Mouse (Mus musculus) heart, embryonic 10.5 days (tissue): ENCODE measurements around the gene Vmn2r49. TPM values are rescaled to one million over a fixed set of nuclear protein-coding genes. Genes with fewer than 3 reads are reported as not detected.
"Not testable (repeated sequence)": the region's sequence is repeated elsewhere in the genome, so short reads cannot be mapped to it uniquely, and the experiment has no call there.

Experiments used
- DNase-seq: peaks from one replicate; pipeline ENCODE4 v3.0.0-alpha.2; 2017; ENCODE audit warnings: low spot score
- H3K27ac ChIP-seq: fragments of 300-500 bp; sonication (generic); 2 replicates; pipeline ENCODE4 v1.5.1; 2016; ENCODE audit warnings: mild to moderate bottlenecking
- H3K27me3 ChIP-seq: fragments of 300-500 bp; sonication (generic); 2 replicates; pipeline ENCODE4 v1.6.1; 2016; ENCODE audit warnings: mild to moderate bottlenecking; ENCODE audit not compliant: poor library complexity, insufficient read depth, severe bottlenecking
- H3K36me3 ChIP-seq: fragments of 300-500 bp; sonication (generic); 2 replicates; pipeline ENCODE4 v1.6.1; 2016; ENCODE audit warnings: mild to moderate bottlenecking, moderate library complexity
- H3K4me1 ChIP-seq: fragments of 300-500 bp; sonication (generic); 2 replicates; pipeline ENCODE4 v1.6.1; 2016; ENCODE audit warnings: mild to moderate bottlenecking
- H3K4me3 ChIP-seq: fragments of 300-500 bp; sonication (generic); 2 replicates; pipeline ENCODE4 v1.5.1; 2016; ENCODE audit warnings: mild to moderate bottlenecking, moderate library complexity
- H3K9me3 ChIP-seq: fragments of 300-500 bp; sonication (generic); 2 replicates; pipeline ENCODE4 v1.6.1; 2016; ENCODE audit warnings: mild to moderate bottlenecking, moderate library complexity
- WGBS: fragments of 180-500 bp; shearing (Covaris S2); methylation state at CpG from one replicate; pipeline ENCODE4 v1.1.7; 2016; 5-methylcytosine and 5-hydroxymethylcytosine counted together
- polyA plus RNA-seq: library from polyadenylated mRNA; unstranded; fragments of >200 nt; fragmentation: Nextera tagmentation; extraction: Ambion mirVana; gene quantifications from 2 replicates; pipeline ENCODE4 v1.2.1, GENCODE M21; 2016

The Vmn2r49 gene
- polyA plus RNA-seq: not detected in 2 replicates

DNA sequence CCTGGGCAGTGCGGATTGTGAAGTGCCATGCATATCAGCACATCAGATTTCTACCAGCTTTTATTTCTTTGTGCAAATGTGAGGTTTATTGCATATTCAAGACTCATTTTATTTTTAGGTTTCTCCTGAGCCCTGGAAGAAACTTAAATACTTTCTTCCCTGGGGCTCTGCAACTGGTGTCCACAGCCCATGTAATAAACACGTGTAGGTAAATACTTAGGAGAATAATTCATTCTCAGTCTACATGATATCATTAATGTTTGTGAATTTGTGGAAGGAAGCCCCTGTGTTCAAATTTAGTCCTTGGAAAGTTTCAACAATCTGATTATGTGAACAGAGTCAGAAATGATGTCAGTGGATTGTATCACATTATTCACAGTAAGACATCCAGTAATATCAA is at the start of gene Vmn2r49:
Gene Vmn2r49, minus strand, starts transcription at position 101 of the 400 bp plus-strand sequence.
- not testable (repeated sequence) for DNase-seq, H3K4me3 ChIP-seq, H3K9me3 ChIP-seq, H3K36me3 ChIP-seq, H3K27ac ChIP-seq, H3K27me3 ChIP-seq, H3K4me1 ChIP-seq
- 33% methylated on average over 1 of the region's 2 CpGs for WGBS

DNA sequence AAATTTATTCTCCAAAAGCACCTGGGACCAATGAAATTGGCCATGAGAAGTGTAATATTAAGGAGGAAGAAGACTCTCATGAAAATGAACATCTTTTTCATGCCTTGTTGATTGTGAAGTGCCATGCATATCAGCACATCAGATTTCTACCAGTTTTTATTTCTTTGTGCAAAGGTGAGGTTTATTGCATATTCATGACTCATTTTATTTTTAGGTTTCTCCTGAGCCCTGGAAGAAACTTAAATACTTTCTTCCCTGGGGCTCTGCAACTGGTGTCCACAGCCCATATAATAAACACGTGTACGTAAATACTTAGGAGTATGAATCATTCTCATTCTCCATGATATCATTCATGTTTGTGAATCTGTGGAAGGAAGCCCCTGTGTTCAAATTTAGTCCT is 38.6 kb downstream of the Vmn2r49 start, which contains the start of gene Vmn2r48:
Gene Vmn2r48, minus strand, starts transcription at position 101 of the 400 bp plus-strand sequence.
- H3K27ac ChIP-seq, H3K27me3 ChIP-seq, H3K36me3 ChIP-seq, DNase-seq, H3K4me1 ChIP-seq, H3K9me3 ChIP-seq, H3K4me3 ChIP-seq: not testable (repeated sequence)
- WGBS: 75% methylated on average over 2 of the region's 2 CpGs

Other genes starting within 250 kb of the Vmn2r49 start
- not detected in 2 replicates for gene Vmn2r46, start 221.7 kb downstream of the Vmn2r49 start, polyA plus RNA-seq
- gene Vmn2r47, start 150.9 kb downstream of the Vmn2r49 start, polyA plus RNA-seq: not detected in 2 replicates
- not detected in 2 replicates for gene Vmn2r48, start 38.7 kb downstream of the Vmn2r49 start, polyA plus RNA-seq
- gene Vmn2r50, start 61.0 kb upstream of the Vmn2r49 start, polyA plus RNA-seq: not detected in 2 replicates
- not detected in 2 replicates for gene Vmn2r51, start 113.5 kb upstream of the Vmn2r49 start, polyA plus RNA-seq
- not detected in 2 replicates for gene Vmn2r52, start 184.3 kb upstream of the Vmn2r49 start, polyA plus RNA-seq